Mouse (Mus musculus): ENCODE measurements around the gene Gm10024.

DNA sequence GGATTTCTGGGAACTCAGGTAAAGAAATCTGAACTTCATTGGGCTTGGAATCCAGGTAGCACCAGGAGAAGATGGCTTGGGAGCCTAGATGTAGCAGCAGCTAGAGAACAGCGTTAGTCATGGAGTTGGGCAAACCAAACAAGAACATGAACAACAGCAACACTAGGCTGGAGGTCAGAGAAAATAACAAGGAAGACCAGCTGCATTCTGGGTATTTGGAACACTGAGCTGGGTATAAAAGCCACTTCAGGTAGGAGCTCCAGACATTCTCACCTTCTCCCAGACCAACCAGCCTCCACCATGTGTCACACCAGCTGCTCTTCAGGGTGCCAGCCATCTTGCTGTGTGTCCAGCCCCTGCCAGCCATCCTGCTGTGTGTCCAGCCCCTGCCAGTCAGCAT is 4.9 kb upstream of the Gm10024 start, which contains the start of gene Gm10272:
- TF ChIP-seq GATA1 (IDR thresholded peaks at IDR 0.05; ENCODE audit: borderline replicate concordance, low read length) (no peak), FLI1 (IDR thresholded peaks at IDR 0.05; ENCODE audit: low read length) (no peak)
